Mouse (Mus musculus) small intestine, adult 2 months (tissue): ENCODE results near the gene March8. TPM values are rescaled to one million over a fixed set of nuclear protein-coding genes. Genes with fewer than 3 reads are reported as not detected.

Experiments
- H3K27ac ChIP-seq: fragments of 200-500 bp; 2 replicates; pipeline ENCODE4 v1.5.1; 2012; ENCODE audit warnings: low read depth, low read length, control low read depth, inconsistent platforms; ENCODE audit not compliant: insufficient read depth
- H3K27me3 ChIP-seq: fragments of 200-500 bp; 2 replicates; pipeline ENCODE4 v1.6.1; 2012; ENCODE audit warnings: mild to moderate bottlenecking, moderate library complexity, low read length, inconsistent platforms; ENCODE audit not compliant: control insufficient read depth, insufficient read depth
- H3K36me3 ChIP-seq: fragments of 200-500 bp; 2 replicates; pipeline ENCODE4 v1.6.1; 2012; ENCODE audit warnings: mild to moderate bottlenecking, low read length, control low read depth, inconsistent platforms; ENCODE audit not compliant: control insufficient read depth, insufficient read depth
- H3K4me1 ChIP-seq: fragments of 200-500 bp; 2 replicates; pipeline ENCODE4 v1.6.1; 2012; ENCODE audit warnings: low read length, inconsistent platforms, mixed read lengths; ENCODE audit not compliant: control insufficient read depth, insufficient read depth, insufficient read length
- H3K4me3 ChIP-seq: fragments of 200-500 bp; 2 replicates; pipeline ENCODE4 v1.5.1; 2012; ENCODE audit warnings: low read depth, mild to moderate bottlenecking, control low read depth, inconsistent platforms, low read length, moderate library complexity
- CTCF ChIP-seq: fragments of 200-500 bp; IDR thresholded peaks from 2 replicates; pipeline ENCODE4 v1.5.1; 2012; ENCODE audit warnings: low read depth, mild to moderate bottlenecking, control low read depth, inconsistent platforms, low read length, moderate library complexity, mixed read lengths; ENCODE audit not compliant: insufficient replicate concordance, insufficient read length; ENCODE audit errors: extremely low read depth
- POLR2A ChIP-seq: fragments of 200-500 bp; IDR thresholded peaks from 2 replicates; pipeline ENCODE4 v1.6.1; 2012; ENCODE audit warnings: low read depth, mild to moderate bottlenecking, control low read depth, inconsistent platforms, low read length, moderate library complexity
- WGBS: fragments of 180-500 bp; shearing (Covaris S2); methylation state at CpG from one replicate; pipeline ENCODE4 v1.1.7; 2018; 5-methylcytosine and 5-hydroxymethylcytosine counted together
- polyA plus RNA-seq: library from polyadenylated mRNA; depleted of rRNA; stranded (reverse); fragments of >200 nt; gene quantifications from 2 replicates; pipeline ENCODE4 v1.2.3, GENCODE M21; 2012

The March8 gene
- polyA plus RNA-seq, 1 experiment: 65.1 TPM

GRCm38 (mm10) chr6:116407216-116407615 lies 69.4 kb downstream of the March8 start:
- H3K4me1 ChIP-seq: no peaks in the 10 kb centered on the region
- peaks cover 19% of the 10 kb centered on the region for H3K36me3 ChIP-seq
- TF ChIP-seq CTCF (no peak), POLR2A (no peak)
- H3K27ac ChIP-seq: no peak overlapping the region
- 96% methylated on average over 4 of the region's 4 CpGs for WGBS
- H3K27me3 ChIP-seq: no peaks in the 10 kb centered on the region
- H3K4me3 ChIP-seq: no peak overlapping the region

- no peak overlapping the region for H3K27ac ChIP-seq
- H3K27me3 ChIP-seq: no peaks in the 10 kb centered on the region
- TF ChIP-seq POLR2A: no peak
- TF ChIP-seq CTCF: no peak
- WGBS: 79% methylated on average over 6 of the region's 6 CpGs
- H3K4me1 ChIP-seq: no peaks in the 10 kb centered on the region
- peaks cover 15% of the 10 kb centered on the region for H3K36me3 ChIP-seq
- H3K4me3 ChIP-seq: no peak overlapping the region
Observed at GRCm38 (mm10) chr6:116407956-116408657, 70.3 kb downstream of the March8 start.

GRCm38 (mm10) chr6:116410436-116410835 lies 72.6 kb downstream of the March8 start:
- Histone ChIP-seq H3K4me3 (no peak overlapping the region), H3K27ac (no peak overlapping the region), H3K27me3 (no peaks in the 10 kb centered on the region), H3K4me1 (no peaks in the 10 kb centered on the region), H3K36me3 (peaks cover 11% of the 10 kb centered on the region)
- WGBS: 97% methylated on average over 10 of the region's 10 CpGs
- TF ChIP-seq CTCF (no peak), POLR2A (no peak)

DNA sequence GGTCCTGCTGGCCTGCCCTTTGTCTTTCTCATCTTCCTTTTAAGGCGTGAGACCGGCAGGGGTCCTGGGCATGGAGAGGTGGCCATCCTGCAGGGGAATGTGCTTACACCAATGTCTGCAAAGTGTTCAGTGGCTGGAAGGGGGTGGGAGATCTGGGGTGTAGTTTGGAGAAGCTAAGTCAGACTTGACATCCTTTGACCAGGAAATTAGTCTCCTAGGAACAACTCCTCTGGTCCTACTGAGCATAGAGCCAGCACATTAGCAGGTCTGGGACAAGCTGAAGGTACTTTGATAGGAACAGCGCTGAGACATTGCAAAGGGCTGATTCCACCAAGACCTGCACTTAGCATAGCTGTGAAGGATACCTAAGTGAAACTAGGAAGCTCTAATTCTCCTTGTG lies 73.9 kb downstream of the March8 start:
- Histone ChIP-seq H3K27me3 (no peaks in the 10 kb centered on the region), H3K36me3 (peaks cover 5% of the 10 kb centered on the region), H3K27ac (no peak overlapping the region), H3K4me3 (no peak overlapping the region), H3K4me1 (0 out of 2 replicates have a peak, but pooled peaks cover 2% of the 10 kb centered on the region)
- TF ChIP-seq CTCF (no peak), POLR2A (no peak)
- WGBS: 90% methylated on average over 3 of the region's 3 CpGs

GRCm38 (mm10) chr6:116412546-116413325 lies 74.9 kb downstream of the March8 start:
- Histone ChIP-seq H3K27me3 (no peaks in the 10 kb centered on the region), H3K4me1 (0 out of 2 replicates have a peak, but pooled peaks cover 2% of the 10 kb centered on the region), H3K36me3 (peaks cover 2% of the 10 kb centered on the region), H3K4me3 (no peak overlapping the region), H3K27ac (no peak overlapping the region)
- TF ChIP-seq CTCF: no peak
- no peak for TF ChIP-seq POLR2A
- WGBS: 91% methylated on average over 14 of the region's 14 CpGs

DNA sequence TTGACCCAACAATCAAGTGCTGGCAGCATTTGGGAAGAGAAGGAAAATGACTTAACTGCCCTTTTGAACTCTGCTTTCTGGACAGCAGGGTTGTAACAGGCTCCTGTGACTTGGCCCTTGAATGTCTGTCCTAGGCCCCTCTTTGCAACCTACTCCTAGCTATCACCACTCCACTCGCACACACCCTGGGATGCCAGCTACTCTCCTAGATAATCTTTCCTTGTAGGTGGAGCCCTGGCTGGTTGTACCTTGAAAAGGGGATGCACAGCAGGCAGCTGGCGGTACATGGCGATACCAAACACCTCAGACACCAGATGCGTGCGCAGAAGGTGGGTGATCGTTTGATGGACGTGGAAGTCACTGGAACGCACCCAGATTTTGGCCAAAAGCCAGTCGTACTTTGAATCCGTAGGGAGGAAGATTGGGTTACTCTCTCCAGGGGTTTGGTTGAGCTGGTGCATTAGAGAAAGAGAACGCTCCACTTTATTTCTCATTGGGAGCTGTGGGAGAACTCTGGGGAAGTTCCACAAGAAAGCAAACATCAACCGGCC lies 77.4 kb downstream of the March8 start:
- Histone ChIP-seq H3K36me3 (peaks cover 2% of the 10 kb centered on the region; the same call in 1 of the 2 replicates), H3K27ac (no peak overlapping the region), H3K4me1 (0 out of 2 replicates have a peak, but pooled peaks cover 2% of the 10 kb centered on the region), H3K27me3 (no peaks in the 10 kb centered on the region), H3K4me3 (no peak overlapping the region)
- TF ChIP-seq POLR2A (no peak), CTCF (no peak)
- WGBS: 32% methylated on average over 12 of the region's 12 CpGs
